Mouse (Mus musculus) forebrain, embryonic 11.5 days (tissue): ENCODE measurements around the gene Disp2. TPM values are rescaled to one million over a fixed set of nuclear protein-coding genes. Genes with fewer than 3 reads are reported as not detected.

ENCODE experiments used
- ATAC-seq: fragments of 200-750 bp; cut with Nextera tagmentation; replicated peaks from 2 replicates; pipeline ENCODE4 v1.8.0; 2017; ENCODE audit warnings: moderate TSS enrichment; ENCODE audit not compliant: low FRiP score
- DNase-seq: peaks from one replicate; pipeline ENCODE4 v3.0.0-alpha.2; 2017; ENCODE audit warnings: low spot score
- H3K27ac ChIP-seq: fragments of 300-500 bp; sonication (generic); 2 replicates; pipeline ENCODE4 v1.5.1; 2014; ENCODE audit warnings: low read depth, low read length
- H3K27me3 ChIP-seq: fragments of 300-500 bp; sonication (generic); 2 replicates; pipeline ENCODE4 v1.6.1; 2014; ENCODE audit warnings: mild to moderate bottlenecking, low read length, mixed read lengths; ENCODE audit not compliant: control insufficient read depth, insufficient read depth
- H3K36me3 ChIP-seq: fragments of 300-500 bp; sonication (generic); 2 replicates; pipeline ENCODE4 v1.6.1; 2014; ENCODE audit warnings: mild to moderate bottlenecking, low read length, moderate library complexity, mixed read lengths; ENCODE audit not compliant: control insufficient read depth, insufficient read depth
- H3K4me1 ChIP-seq: fragments of 300-500 bp; sonication (generic); replicated peaks from 2 replicates; pipeline ENCODE4 v1.6.1; 2014; ENCODE audit warnings: low read length, mixed read lengths; ENCODE audit not compliant: control insufficient read depth, insufficient read depth
- H3K4me2 ChIP-seq: fragments of 300-500 bp; sonication (generic); 2 replicates; pipeline ENCODE4 v1.6.1; 2014; ENCODE audit warnings: low read depth, mild to moderate bottlenecking, low read length, moderate library complexity, mixed read lengths; ENCODE audit not compliant: severe bottlenecking
- H3K4me3 ChIP-seq: fragments of 300-500 bp; sonication (generic); 2 replicates; pipeline ENCODE4 v1.5.1; 2014; ENCODE audit warnings: low read depth, low read length
- H3K9ac ChIP-seq: fragments of 300-500 bp; sonication (generic); 2 replicates; pipeline ENCODE4 v1.6.1; 2014; ENCODE audit warnings: low read length
- H3K9me3 ChIP-seq: fragments of 300-500 bp; sonication (generic); 2 replicates; pipeline ENCODE4 v1.6.1; 2016; ENCODE audit warnings: low read length, mixed read lengths; ENCODE audit not compliant: control insufficient read depth
- WGBS: fragments of 180-500 bp; shearing (Covaris S2); extraction: QIAGEN DNeasy Blood & Tissue Kit; methylation state at CpG from one replicate; pipeline ENCODE4 v1.1.7; 2014; 5-methylcytosine and 5-hydroxymethylcytosine counted together
- polyA plus RNA-seq: library from polyadenylated mRNA; unstranded; fragments of >200 nt; fragmentation: Nextera tagmentation; extraction: Ambion mirVana; gene quantifications from 2 replicates; pipeline ENCODE4 v1.2.1, GENCODE M21; 2014

Disp2 gene
- polyA plus RNA-seq, 1 experiment from 2014 or later = 5.9 TPM

- Histone ChIP-seq H3K9me3 (no peaks in the 10 kb centered on the region), H3K4me2 (peak overlapping the region; percentile 55), H3K36me3 (no peaks in the 10 kb centered on the region), H3K4me1 (peaks cover 25% of the 10 kb centered on the region), H3K4me3 (peak overlapping the region; percentile 5), H3K27me3 (peaks cover 7% of the 10 kb centered on the region), H3K27ac (peak overlapping the region; percentile 71; the same call in 1 of the 2 replicates), H3K9ac (peak overlapping the region; percentile 23; the same call in 1 of the 2 replicates)
- WGBS = 12% methylated on average over 10 of the region's 10 CpGs
- ATAC-seq (no peak), DNase-seq (no peak)
Measured at GRCm38 (mm10) chr2:118762784-118763148, 16.8 kb upstream of the Disp2 start.

- H3K27ac ChIP-seq = no peak overlapping the region
Measured at GRCm38 (mm10) chr2:118763469-118763868, 16.1 kb upstream of the Disp2 start.

GRCm38 (mm10) chr2:118764094-118764831 is 15.3 kb upstream of the Disp2 start:
- DNase-seq (peak; percentile 74), ATAC-seq (no peak)
- Histone ChIP-seq H3K9me3 (no peaks in the 10 kb centered on the region), H3K4me3 (no peak overlapping the region), H3K27ac (no peak overlapping the region), H3K4me2 (no peak overlapping the region), H3K36me3 (no peaks in the 10 kb centered on the region), H3K4me1 (peaks cover 25% of the 10 kb centered on the region), H3K27me3 (peaks cover 7% of the 10 kb centered on the region), H3K9ac (no peak overlapping the region)
- 28% methylated on average over 11 of the region's 11 CpGs for WGBS

More at GRCm38 (mm10) chr2:118763469-118763868, 16.1 kb upstream of the Disp2 start:
- Histone ChIP-seq H3K4me1 (peaks cover 25% of the 10 kb centered on the region), H3K9ac (peak overlapping the region; percentile 23; the same call in 1 of the 2 replicates), H3K27me3 (peaks cover 7% of the 10 kb centered on the region), H3K9me3 (no peaks in the 10 kb centered on the region), H3K4me3 (no peak overlapping the region), H3K4me2 (no peak overlapping the region), H3K36me3 (no peaks in the 10 kb centered on the region)
- DNase-seq (no peak), ATAC-seq (no peak)
- 76% methylated on average over 7 of the region's 7 CpGs for WGBS

GRCm38 (mm10) chr2:118764875-118765274 is 14.6 kb upstream of the Disp2 start:
- peaks cover 25% of the 10 kb centered on the region for H3K4me1 ChIP-seq
- no peak overlapping the region for H3K27ac ChIP-seq
- H3K4me2 ChIP-seq = no peak overlapping the region
- no peak for DNase-seq
- no peaks in the 10 kb centered on the region for H3K36me3 ChIP-seq
- peaks cover 7% of the 10 kb centered on the region for H3K27me3 ChIP-seq
- H3K4me3 ChIP-seq = no peak overlapping the region
- no peak overlapping the region for H3K9ac ChIP-seq
- no peak for ATAC-seq
- WGBS = 87% methylated on average over 5 of the region's 5 CpGs
- no peaks in the 10 kb centered on the region for H3K9me3 ChIP-seq

GRCm38 (mm10) chr2:118766041-118767033 is 13.2 kb upstream of the Disp2 start:
- no peaks in the 10 kb centered on the region for H3K9me3 ChIP-seq
- H3K27ac ChIP-seq = no peak overlapping the region
- no peak for DNase-seq
- ATAC-seq = no peak
- WGBS = 76% methylated on average over 10 of the region's 10 CpGs
- H3K27me3 ChIP-seq = peaks cover 5% of the 10 kb centered on the region
- no peak overlapping the region for H3K9ac ChIP-seq
- H3K4me2 ChIP-seq = no peak overlapping the region
- H3K36me3 ChIP-seq = no peaks in the 10 kb centered on the region
- no peak overlapping the region for H3K4me3 ChIP-seq
- H3K4me1 ChIP-seq = peaks cover 20% of the 10 kb centered on the region

GRCm38 (mm10) chr2:118772158-118772874 is 7.2 kb upstream of the Disp2 start, which contains the start of gene Phgr1:
TSS of gene Phgr1 (plus strand) at chr2:118772769.
- Histone ChIP-seq H3K27me3 (no peaks in the 10 kb centered on the region), H3K9ac (no peak within 1 kb of the TSS), H3K4me1 (no peaks in the 10 kb centered on the region), H3K36me3 (no peaks in the 10 kb centered on the region), H3K4me3 (no peak within 1 kb of the TSS), H3K9me3 (no peaks in the 10 kb centered on the region), H3K27ac (no peak within 1 kb of the TSS), H3K4me2 (no peak within 1 kb of the TSS)
- no peak for DNase-seq
- WGBS = 85% methylated on average over 6 of the region's 6 CpGs
- no peak for ATAC-seq

- ATAC-seq = no peak
- Histone ChIP-seq H3K36me3 (no peaks in the 10 kb centered on the region), H3K27ac (no peak overlapping the region), H3K4me2 (no peak overlapping the region), H3K4me3 (no peak overlapping the region), H3K27me3 (no peaks in the 10 kb centered on the region), H3K4me1 (no peaks in the 10 kb centered on the region; the same call in 1 of the 2 replicates), H3K9me3 (no peaks in the 10 kb centered on the region), H3K9ac (no peak overlapping the region)
- 92% methylated on average over 2 of the region's 2 CpGs for WGBS
- DNase-seq = no peak
Measured at GRCm38 (mm10) chr2:118774536-118774935, 5.0 kb upstream of the Disp2 start.

- DNase-seq (no peak), ATAC-seq (no peak)
- 88% methylated on average over 1 of the region's 1 CpGs for WGBS
- Histone ChIP-seq H3K27ac (no peak overlapping the region), H3K9ac (no peak overlapping the region), H3K4me3 (no peak overlapping the region), H3K9me3 (no peaks in the 10 kb centered on the region), H3K4me1 (no peaks in the 10 kb centered on the region; the same call in 1 of the 2 replicates), H3K4me2 (no peak overlapping the region), H3K36me3 (no peaks in the 10 kb centered on the region), H3K27me3 (peaks cover 2% of the 10 kb centered on the region; the same call in 1 of the 2 replicates)
Measured at GRCm38 (mm10) chr2:118775396-118775795, 4.1 kb upstream of the Disp2 start.
